Mouse (Mus musculus): ENCODE measurements at regions not wholly inside any gene's neighbourhood (a gene's known extent, or its start where the extent isn't known, plus 50 kb on each side); places are given as distances from the start of the nearest gene placed in this dataset.

DNA sequence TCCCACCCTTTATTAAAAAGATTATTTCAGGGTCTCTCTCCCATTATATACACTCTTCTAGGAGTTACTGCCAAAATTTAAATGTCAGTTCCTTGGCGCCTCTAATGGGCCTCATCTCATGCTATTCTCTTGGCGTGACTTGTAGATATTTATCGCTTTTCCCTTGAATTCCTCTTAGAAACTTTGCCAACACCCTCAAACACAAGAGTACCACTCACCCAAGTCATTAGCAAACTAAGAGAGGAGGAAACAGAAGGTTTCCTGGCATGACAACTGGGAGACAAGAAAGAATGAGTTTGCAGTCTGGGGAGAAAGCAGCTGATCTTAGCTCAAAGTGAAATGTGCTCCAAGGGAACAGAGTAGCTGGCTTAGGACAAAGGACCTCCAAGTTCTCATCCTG, 236.8 kb downstream of the Ipo11 start:
- ATAC-seq (replicated peaks; ENCODE audit: low FRiP score) (no peak), DNase-seq (ENCODE audit: low spot score) (no peak)
- no peak overlapping the region for H3K4me2 ChIP-seq (ENCODE audit: low read depth, low read length, severe bottlenecking)
- H3K27me3 ChIP-seq (ENCODE audit: control insufficient read depth, insufficient read depth, low read length): no peaks in the 10 kb centered on the region
- no peak overlapping the region for H3K27ac ChIP-seq (ENCODE audit: low read depth, low read length)
- no peaks in the 10 kb centered on the region for H3K9me3 ChIP-seq (ENCODE audit: control insufficient read depth, low read length)
- no peak overlapping the region for H3K9ac ChIP-seq (ENCODE audit: low read length)
- WGBS: 90% methylated on average over 3 of the region's 3 CpGs
- no peaks in the 10 kb centered on the region for H3K4me1 ChIP-seq (replicated peaks; ENCODE audit: control insufficient read depth, insufficient read depth, low read length)
- H3K36me3 ChIP-seq (ENCODE audit: control insufficient read depth, insufficient read depth, low read length): no peaks in the 10 kb centered on the region
- no peak overlapping the region for H3K4me3 ChIP-seq (ENCODE audit: low read depth, low read length)

DNA sequence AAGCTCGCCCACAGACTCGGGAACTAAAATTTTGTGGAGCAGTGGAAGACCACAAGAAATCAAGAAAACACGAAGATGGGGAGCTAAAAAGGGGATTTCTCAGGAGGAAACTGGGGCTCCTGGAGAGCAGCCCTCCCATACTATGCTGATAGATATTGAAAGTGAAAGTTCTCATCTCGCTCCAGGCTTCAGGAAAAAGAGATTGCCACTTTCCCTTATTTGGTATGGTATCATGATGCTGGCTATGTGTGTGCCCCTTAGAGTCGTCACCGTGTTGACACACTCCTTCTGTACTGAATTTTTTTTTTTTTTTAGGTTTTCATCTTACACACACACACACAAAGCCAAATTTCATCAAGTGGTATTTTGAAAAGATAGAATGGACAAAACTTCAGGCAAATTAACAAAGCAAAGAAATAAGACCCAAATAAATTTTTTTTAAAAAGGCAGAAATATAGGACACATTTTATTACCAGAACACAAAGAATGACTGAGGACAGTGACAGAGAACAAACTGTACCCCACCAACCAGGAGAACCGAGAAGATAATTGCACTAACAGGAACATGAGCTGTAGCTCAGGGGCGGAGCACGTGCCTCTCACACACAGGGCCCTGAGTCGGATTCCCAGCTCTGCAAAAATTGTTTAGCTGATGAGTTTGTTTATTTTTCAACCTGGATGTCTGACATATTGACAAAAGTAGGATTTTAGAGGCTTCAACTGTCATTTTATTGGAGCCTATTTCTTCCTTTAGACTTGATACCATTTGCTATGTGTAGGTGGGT, 244.8 kb downstream of the Ipo11 start:
- H3K27ac ChIP-seq (ENCODE audit: low read depth, low read length): no peak overlapping the region
- ATAC-seq (replicated peaks; ENCODE audit: low FRiP score): no peak
- H3K9ac ChIP-seq (ENCODE audit: low read length): no peak overlapping the region
- H3K36me3 ChIP-seq (ENCODE audit: control insufficient read depth, insufficient read depth, low read length): no peaks in the 10 kb centered on the region
- 89% methylated on average over 10 of the region's 10 CpGs for WGBS
- H3K4me2 ChIP-seq (ENCODE audit: low read depth, low read length, severe bottlenecking): no peak overlapping the region
- no peak for DNase-seq (ENCODE audit: low spot score)
- H3K27me3 ChIP-seq (ENCODE audit: control insufficient read depth, insufficient read depth, low read length): no peaks in the 10 kb centered on the region
- no peaks in the 10 kb centered on the region for H3K4me1 ChIP-seq (replicated peaks; ENCODE audit: control insufficient read depth, insufficient read depth, low read length)
- no peaks in the 10 kb centered on the region for H3K9me3 ChIP-seq (ENCODE audit: control insufficient read depth, low read length)
- H3K4me3 ChIP-seq (ENCODE audit: low read depth, low read length): no peak overlapping the region

DNA sequence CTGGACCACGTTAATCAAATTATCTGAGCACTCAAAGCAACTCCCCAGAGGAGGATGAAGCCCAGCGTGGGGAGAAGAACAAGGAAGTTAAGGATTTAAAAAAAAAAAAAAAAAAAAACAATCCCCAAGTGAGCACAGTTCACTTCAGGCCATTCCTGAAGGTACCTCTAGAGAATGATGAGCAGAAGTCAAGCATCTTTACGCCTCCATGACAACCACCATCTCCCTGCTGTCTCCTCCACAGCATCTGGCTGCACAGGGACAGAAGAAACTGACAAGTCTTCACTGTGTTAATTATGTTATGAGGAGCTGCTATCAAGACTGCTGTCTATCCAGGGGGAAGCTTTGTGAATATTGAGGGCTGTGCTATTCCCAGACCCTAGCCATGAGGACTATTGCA, 246.6 kb downstream of the Ipo11 start:
- H3K9me3 ChIP-seq (ENCODE audit: control insufficient read depth, low read length): no peaks in the 10 kb centered on the region
- no peak for ATAC-seq (replicated peaks; ENCODE audit: low FRiP score)
- 77% methylated on average over 3 of the region's 3 CpGs for WGBS

DNA sequence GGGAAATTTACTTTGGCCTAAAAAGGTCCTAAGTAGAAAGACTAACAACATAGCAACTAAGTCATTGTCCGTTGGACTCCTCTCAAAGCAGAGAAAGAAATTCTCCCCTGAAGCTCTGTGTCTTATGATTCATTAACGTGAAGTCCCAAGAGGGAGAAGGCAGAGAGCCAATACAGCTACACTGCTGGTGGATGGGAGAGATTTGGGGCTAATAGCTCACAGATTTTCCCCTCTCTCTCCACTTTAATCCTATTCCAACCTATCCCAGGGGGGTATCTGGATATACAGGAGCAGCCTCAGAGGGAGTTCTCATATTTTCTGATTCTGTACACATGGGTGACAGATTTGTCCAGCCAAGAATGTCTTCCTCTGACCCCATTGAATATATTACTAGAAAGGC, 247.1 kb downstream of the Ipo11 start:
- Histone ChIP-seq H3K4me2 (ENCODE audit: low read depth, low read length, severe bottlenecking) (no peak overlapping the region), H3K36me3 (ENCODE audit: control insufficient read depth, insufficient read depth, low read length) (no peaks in the 10 kb centered on the region), H3K4me1 (replicated peaks; ENCODE audit: control insufficient read depth, insufficient read depth, low read length) (no peaks in the 10 kb centered on the region), H3K27me3 (ENCODE audit: control insufficient read depth, insufficient read depth, low read length) (no peaks in the 10 kb centered on the region), H3K9ac (ENCODE audit: low read length) (no peak overlapping the region), H3K9me3 (ENCODE audit: control insufficient read depth, low read length) (no peaks in the 10 kb centered on the region), H3K27ac (ENCODE audit: low read depth, low read length) (no peak overlapping the region), H3K4me3 (ENCODE audit: low read depth, low read length) (no peak overlapping the region)
- 76% methylated on average over 2 of the region's 2 CpGs for WGBS
- no peak for DNase-seq (ENCODE audit: low spot score)
- no peak for ATAC-seq (replicated peaks; ENCODE audit: low FRiP score)

More for the DNA sequence above, 246.6 kb downstream of the Ipo11 start:
- no peaks in the 10 kb centered on the region for H3K4me1 ChIP-seq (replicated peaks; ENCODE audit: control insufficient read depth, insufficient read depth, low read length)
- H3K27ac ChIP-seq (ENCODE audit: low read depth, low read length): no peak overlapping the region
- H3K27me3 ChIP-seq (ENCODE audit: control insufficient read depth, insufficient read depth, low read length): no peaks in the 10 kb centered on the region
- H3K4me3 ChIP-seq (ENCODE audit: low read depth, low read length): no peak overlapping the region
- H3K4me2 ChIP-seq (ENCODE audit: low read depth, low read length, severe bottlenecking): no peak overlapping the region
- H3K9ac ChIP-seq (ENCODE audit: low read length): no peak overlapping the region
- H3K36me3 ChIP-seq (ENCODE audit: control insufficient read depth, insufficient read depth, low read length): no peaks in the 10 kb centered on the region
- no peak for DNase-seq (ENCODE audit: low spot score)

DNA sequence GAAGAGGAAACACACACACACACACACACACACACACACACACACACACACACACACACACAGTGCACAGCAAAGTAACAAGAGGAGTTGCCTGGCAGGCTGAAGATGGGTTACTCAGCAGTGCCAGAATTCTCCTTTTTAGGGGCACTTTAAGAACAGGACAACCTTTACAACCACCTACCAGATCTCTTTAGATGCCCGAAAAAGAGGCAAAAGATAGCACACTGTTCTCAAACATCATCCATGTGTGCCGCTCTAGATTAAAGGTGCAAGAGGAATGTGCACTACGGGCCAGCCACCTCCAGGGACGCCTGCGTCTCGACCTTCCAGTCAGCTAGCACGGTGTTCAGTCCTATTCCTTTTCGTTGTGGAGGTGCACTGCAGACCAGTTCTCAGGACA, 247.7 kb downstream of the Ipo11 start:
- H3K4me3 ChIP-seq (ENCODE audit: low read depth, low read length): no peak overlapping the region
- WGBS: 90% methylated on average over 8 of the region's 8 CpGs

DNA sequence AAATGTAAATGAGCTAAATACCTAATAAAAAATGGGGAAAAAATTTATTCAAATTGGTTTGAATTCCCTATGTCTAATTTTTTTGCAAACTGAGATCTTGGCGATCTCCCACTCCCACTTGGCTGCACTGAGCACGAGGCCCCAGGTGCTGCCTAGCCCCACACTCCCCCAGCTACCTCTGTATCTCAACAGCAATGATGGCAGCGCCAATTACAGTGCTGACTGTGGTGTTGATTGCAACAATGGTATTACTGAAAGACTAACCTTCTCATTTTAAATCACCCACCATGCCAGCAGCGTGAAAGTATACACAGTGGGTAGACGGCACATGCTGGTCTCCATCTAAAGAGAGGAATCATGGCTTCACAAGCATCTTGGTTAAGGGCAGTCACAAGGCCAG, 267.1 kb downstream of the Ipo11 start:
- no peak overlapping the region for H3K4me2 ChIP-seq (ENCODE audit: low read depth, low read length, severe bottlenecking)
- H3K9me3 ChIP-seq (ENCODE audit: control insufficient read depth, low read length): no peaks in the 10 kb centered on the region
- H3K9ac ChIP-seq (ENCODE audit: low read length): no peak overlapping the region
- no peak for DNase-seq (ENCODE audit: low spot score)
- no peaks in the 10 kb centered on the region for H3K27me3 ChIP-seq (ENCODE audit: control insufficient read depth, insufficient read depth, low read length)
- H3K4me3 ChIP-seq (ENCODE audit: low read depth, low read length): no peak overlapping the region
- ATAC-seq (replicated peaks; ENCODE audit: low FRiP score): no peak
- no peaks in the 10 kb centered on the region for H3K36me3 ChIP-seq (ENCODE audit: control insufficient read depth, insufficient read depth, low read length)
- H3K4me1 ChIP-seq (replicated peaks; ENCODE audit: control insufficient read depth, insufficient read depth, low read length): no peaks in the 10 kb centered on the region
- WGBS: 85% methylated on average over 5 of the region's 5 CpGs
- no peak overlapping the region for H3K27ac ChIP-seq (ENCODE audit: low read depth, low read length)

More for the DNA sequence above, 247.7 kb downstream of the Ipo11 start:
- Histone ChIP-seq H3K27ac (ENCODE audit: low read depth, low read length) (no peak overlapping the region), H3K27me3 (ENCODE audit: control insufficient read depth, insufficient read depth, low read length) (no peaks in the 10 kb centered on the region), H3K36me3 (ENCODE audit: control insufficient read depth, insufficient read depth, low read length) (no peaks in the 10 kb centered on the region), H3K4me2 (ENCODE audit: low read depth, low read length, severe bottlenecking) (no peak overlapping the region), H3K9me3 (ENCODE audit: control insufficient read depth, low read length) (no peaks in the 10 kb centered on the region), H3K4me1 (replicated peaks; ENCODE audit: control insufficient read depth, insufficient read depth, low read length) (no peaks in the 10 kb centered on the region), H3K9ac (ENCODE audit: low read length) (no peak overlapping the region)
- no peak for ATAC-seq (replicated peaks; ENCODE audit: low FRiP score)
- DNase-seq (ENCODE audit: low spot score): no peak

DNA sequence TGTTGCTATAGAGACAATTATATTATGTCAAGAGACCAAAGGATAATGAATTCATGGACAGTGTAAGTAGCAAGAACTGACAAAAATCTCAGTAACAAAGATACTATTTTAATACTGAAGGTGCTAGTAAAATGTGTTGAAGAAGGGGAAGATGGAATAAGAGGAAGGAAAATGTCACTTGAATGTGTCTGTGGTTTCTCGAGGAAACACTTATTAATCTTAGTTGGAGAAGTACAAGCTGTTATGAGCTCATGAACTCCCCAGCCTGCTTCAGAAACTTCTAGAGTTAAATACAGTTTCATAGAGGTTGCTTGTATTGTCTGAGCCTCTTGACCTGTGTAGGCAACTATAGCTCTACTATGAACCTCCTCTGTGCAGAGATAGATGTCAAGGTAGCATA, 274.6 kb downstream of the Ipo11 start:
- Histone ChIP-seq H3K9me3 (ENCODE audit: control insufficient read depth, low read length) (no peaks in the 10 kb centered on the region), H3K27me3 (ENCODE audit: control insufficient read depth, insufficient read depth, low read length) (no peaks in the 10 kb centered on the region), H3K4me2 (ENCODE audit: low read depth, low read length, severe bottlenecking) (no peak overlapping the region), H3K36me3 (ENCODE audit: control insufficient read depth, insufficient read depth, low read length) (no peaks in the 10 kb centered on the region), H3K27ac (ENCODE audit: low read depth, low read length) (no peak overlapping the region), H3K9ac (ENCODE audit: low read length) (no peak overlapping the region), H3K4me1 (replicated peaks; ENCODE audit: control insufficient read depth, insufficient read depth, low read length) (no peaks in the 10 kb centered on the region), H3K4me3 (ENCODE audit: low read depth, low read length) (no peak overlapping the region)
- DNase-seq (ENCODE audit: low spot score) (no peak), ATAC-seq (replicated peaks; ENCODE audit: low FRiP score) (no peak)
- WGBS: 88% methylated on average over 1 of the region's 1 CpGs

DNA sequence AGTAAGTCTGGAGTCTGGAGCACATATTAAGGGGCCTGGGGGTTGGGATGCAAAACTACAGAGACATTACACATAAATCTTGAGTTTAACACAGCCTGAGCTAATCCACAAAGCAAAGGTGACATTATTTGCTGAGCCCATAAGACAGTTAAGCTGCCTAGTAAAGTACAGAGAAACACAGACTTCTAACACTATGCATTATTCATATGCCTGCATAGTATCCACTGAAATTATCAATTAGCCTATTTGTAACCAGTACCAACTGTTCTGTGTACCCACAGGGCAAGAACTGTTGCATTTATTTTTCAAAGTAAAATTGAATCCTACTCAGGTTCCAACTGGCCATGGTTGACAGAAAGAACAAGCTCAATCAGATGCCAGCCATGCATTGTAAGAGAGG, 287.4 kb downstream of the Ipo11 start:
- Histone ChIP-seq H3K4me3 (ENCODE audit: low read depth, low read length) (no peak overlapping the region), H3K4me2 (ENCODE audit: low read depth, low read length, severe bottlenecking) (no peak overlapping the region), H3K9ac (ENCODE audit: low read length) (no peak overlapping the region), H3K36me3 (ENCODE audit: control insufficient read depth, insufficient read depth, low read length) (no peaks in the 10 kb centered on the region), H3K4me1 (replicated peaks; ENCODE audit: control insufficient read depth, insufficient read depth, low read length) (no peaks in the 10 kb centered on the region), H3K27ac (ENCODE audit: low read depth, low read length) (no peak overlapping the region), H3K27me3 (ENCODE audit: control insufficient read depth, insufficient read depth, low read length) (no peaks in the 10 kb centered on the region), H3K9me3 (ENCODE audit: control insufficient read depth, low read length) (no peaks in the 10 kb centered on the region)
- ATAC-seq (replicated peaks; ENCODE audit: low FRiP score) (no peak), DNase-seq (ENCODE audit: low spot score) (no peak)

DNA sequence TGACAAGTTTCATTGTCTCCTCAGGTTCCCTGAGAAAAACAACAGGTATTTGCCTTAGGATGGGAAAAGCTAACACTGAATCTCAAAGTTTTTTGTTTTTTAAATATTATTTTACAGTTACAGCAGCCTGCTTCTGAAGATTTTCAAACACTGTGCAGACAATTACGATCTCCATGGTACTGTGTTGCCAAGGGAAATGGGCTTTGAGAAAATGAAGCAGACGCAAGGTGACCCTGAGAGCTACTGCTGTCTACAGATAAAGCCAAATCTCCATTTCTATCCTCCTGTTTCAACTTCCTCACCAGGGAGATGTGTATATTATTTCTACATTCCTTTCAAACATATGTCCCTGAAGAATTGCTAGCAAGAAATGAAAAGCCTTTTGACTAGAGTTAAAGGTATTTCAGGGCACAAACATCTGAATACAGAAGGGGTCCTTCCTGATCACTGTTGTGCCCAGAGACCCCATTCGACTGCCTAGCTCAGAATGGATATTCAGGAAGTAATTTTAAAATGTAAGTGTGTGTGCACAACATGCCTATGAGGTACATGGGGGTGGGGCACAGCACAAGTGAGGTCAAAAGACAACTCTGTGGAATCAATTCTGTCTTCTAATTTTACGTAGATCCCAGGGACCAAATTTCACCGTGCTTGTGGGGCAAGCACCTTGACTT, 293.3 kb downstream of the Ipo11 start:
- H3K9me3 ChIP-seq (ENCODE audit: control insufficient read depth, low read length): no peaks in the 10 kb centered on the region
- WGBS: 84% methylated on average over 5 of the region's 5 CpGs
- H3K4me3 ChIP-seq (ENCODE audit: low read depth, low read length): no peak overlapping the region
- H3K27ac ChIP-seq (ENCODE audit: low read depth, low read length): no peak overlapping the region
- H3K9ac ChIP-seq (ENCODE audit: low read length): no peak overlapping the region
- DNase-seq (ENCODE audit: low spot score) (no peak), ATAC-seq (replicated peaks; ENCODE audit: low FRiP score) (no peak)
- no peaks in the 10 kb centered on the region for H3K36me3 ChIP-seq (ENCODE audit: control insufficient read depth, insufficient read depth, low read length)
- no peak overlapping the region for H3K4me2 ChIP-seq (ENCODE audit: low read depth, low read length, severe bottlenecking)
- no peaks in the 10 kb centered on the region for H3K27me3 ChIP-seq (ENCODE audit: control insufficient read depth, insufficient read depth, low read length)
- no peaks in the 10 kb centered on the region for H3K4me1 ChIP-seq (replicated peaks; ENCODE audit: control insufficient read depth, insufficient read depth, low read length)
